ENCODE assay signal across 8 mouse cellular contexts in genomic region chr17:28313212-28313879, GRCm38 (mm10). TPM values are rescaled to one million over a fixed set of nuclear protein-coding genes. Genes with fewer than 3 reads are reported as not detected.
A peak's percentile ranks its signal among the peaks of the same experiment; 100 is the strongest.
DNase-seq lines count a peak whose midpoint lies in the region; ATAC-seq lines count a peak whose summit lies in the region.

Gene Fance, plus strand, starts transcription at chr17:28313519.

- peak within 1 kb of the TSS; percentile 89 for H3K9ac ChIP-seq in lung, embryonic 16.5 days (ENCODE audit: low read length)

- peak within 1 kb of the TSS; percentile 96 for H3K27ac ChIP-seq in lung, embryonic 16.5 days (ENCODE audit: low read length)

- no peaks in the 10 kb centered on the region for H3K9me3 ChIP-seq in lung, embryonic 16.5 days (ENCODE audit: control insufficient read depth, low read length)

- peak; percentile 99 for DNase-seq in MEL-GATA-1-ER (ENCODE audit: extremely low read depth, low read depth)
- DNase-seq in cerebellum, adult 8-10 months, result peak; percentile 92
- peak; percentile 98 for DNase-seq in forelimb bud, embryonic 11.5 days (ENCODE audit: low read depth, low spot score)
- DNase-seq in layer of hippocampus, adult 9-10 months (ENCODE audit: low spot score), result peak; percentile 80
- peak; percentile 68 for DNase-seq in ovary, postnatal 10 days (ENCODE audit: low spot score)
- DNase-seq in thymus, postnatal 10 days (ENCODE audit: low spot score in 2 of 2), result peak; percentile 94 to 95

- under 1% methylated on average over 66 of the region's 69 CpGs for WGBS in lung, embryonic 16.5 days

- no peaks in the 10 kb centered on the region for H3K27me3 ChIP-seq in lung, embryonic 16.5 days (ENCODE audit: control insufficient read depth, insufficient read depth, low read depth, low read length)

- H3K36me3 ChIP-seq in lung, embryonic 16.5 days (ENCODE audit: control insufficient read depth, insufficient read depth, low read length), result peaks cover 19% of the 10 kb centered on the region; the same call in 1 of the 2 replicates

- H3K4me1 ChIP-seq in lung, embryonic 16.5 days (replicated peaks; ENCODE audit: control insufficient read depth, insufficient read depth, low read length), result peaks cover 14% of the 10 kb centered on the region

- ATAC-seq in hematopoietic stem cell, adult 5-6 weeks (replicated peaks in 1 of 2; ENCODE audit: insufficient read depth in 1 of 2, low FRiP score in 2 of 2, low TSS enrichment in 1 of 2, low read depth in 1 of 2, poor library complexity in 2 of 2, severe bottlenecking in 2 of 2), result peak; percentile 93 to 95
- ATAC-seq in lung, embryonic 16.5 days (ENCODE audit: low read depth), result peak; percentile 98

- H3K4me2 ChIP-seq in lung, embryonic 16.5 days (ENCODE audit: low read depth, low read length), result peak within 1 kb of the TSS; percentile 88

- peak within 1 kb of the TSS; percentile 81 for H3K4me3 ChIP-seq in lung, embryonic 16.5 days (ENCODE audit: low read length)

RNA-seq across cellular contexts. Expression of gene Fance, which starts in this region (rescaled TPM):
- total RNA-seq in hematopoietic stem cell, adult 5-6 weeks (2017), result 7.5 and 19.6 TPM in 2 replicates
- 22.1 and 32.4 TPM in 2 replicates for polyA plus RNA-seq in lung, embryonic 16.5 days (2015; fragmentation: Nextera tagmentation; extraction: Ambion mirVana)

Comparison
In these comparisons a context has a peak if more than half of its experiments do, and no peak if none do; other contexts are left out.
1. Peak in every context shown above with its lines: DNase-seq, ATAC-seq, H3K4me3 ChIP-seq and H3K27ac ChIP-seq.